Mouse (Mus musculus): ENCODE data around the gene Cbx5. TPM values are rescaled to one million over a fixed set of nuclear protein-coding genes. Genes with fewer than 3 reads are reported as not detected.

Cbx5 gene
- polyA plus RNA-seq, 1 experiment from 2014 or later = 221 TPM

- Histone ChIP-seq H3K9me3 (ENCODE audit: control insufficient read depth, low read length) (no peaks in the 10 kb centered on the region), H3K27me3 (ENCODE audit: control insufficient read depth, insufficient read depth, low read length) (no peaks in the 10 kb centered on the region), H3K27ac (ENCODE audit: low read depth, low read length) (peak overlapping the region; percentile 99), H3K36me3 (ENCODE audit: control insufficient read depth, insufficient read depth, low read length) (peaks cover 5% of the 10 kb centered on the region; the same call in 1 of the 2 replicates), H3K4me1 (replicated peaks; ENCODE audit: control insufficient read depth, insufficient read depth, low read length) (peaks cover 8% of the 10 kb centered on the region), H3K4me3 (ENCODE audit: low read depth, low read length) (peak overlapping the region; percentile 31), H3K4me2 (ENCODE audit: low read depth, low read length, severe bottlenecking) (peak overlapping the region; percentile 64), H3K9ac (ENCODE audit: low read length) (peak overlapping the region; percentile 59)
- ATAC-seq (replicated peaks; ENCODE audit: low FRiP score) (peak; percentile 98), DNase-seq (ENCODE audit: low spot score) (peak; percentile 94)
- WGBS = 0% methylated on average over 15 of the region's 15 CpGs
Measured at GRCm38 (mm10) chr15:103214971-103215907, 24.4 kb downstream of the Cbx5 start.

GRCm38 (mm10) chr15:103214149-103214548 is 25.5 kb downstream of the Cbx5 start:
- peak overlapping the region; percentile 4; the same call in 1 of the 2 replicates for H3K27ac ChIP-seq (ENCODE audit: low read depth, low read length)
- H3K27me3 ChIP-seq (ENCODE audit: control insufficient read depth, insufficient read depth, low read length) = no peaks in the 10 kb centered on the region
- H3K4me2 ChIP-seq (ENCODE audit: low read depth, low read length, severe bottlenecking) = peak overlapping the region; percentile 36
- H3K4me3 ChIP-seq (ENCODE audit: low read depth, low read length) = peak overlapping the region; percentile 13; the same call in 1 of the 2 replicates
- H3K9ac ChIP-seq (ENCODE audit: low read length) = peak overlapping the region; percentile 1; the same call in 1 of the 2 replicates
- 8% methylated on average over 2 of the region's 2 CpGs for WGBS
- no peaks in the 10 kb centered on the region for H3K9me3 ChIP-seq (ENCODE audit: control insufficient read depth, low read length)
- H3K36me3 ChIP-seq (ENCODE audit: control insufficient read depth, insufficient read depth, low read length) = peaks cover 8% of the 10 kb centered on the region
- ATAC-seq (replicated peaks; ENCODE audit: low FRiP score) (no peak), DNase-seq (ENCODE audit: low spot score) (no peak)
- peaks cover 8% of the 10 kb centered on the region for H3K4me1 ChIP-seq (replicated peaks; ENCODE audit: control insufficient read depth, insufficient read depth, low read length)

- no peaks in the 10 kb centered on the region for H3K9me3 ChIP-seq (ENCODE audit: control insufficient read depth, low read length)
- WGBS = 72% methylated on average over 2 of the region's 2 CpGs
- H3K9ac ChIP-seq (ENCODE audit: low read length) = no peak overlapping the region
- no peaks in the 10 kb centered on the region for H3K27me3 ChIP-seq (ENCODE audit: control insufficient read depth, insufficient read depth, low read length)
- DNase-seq (ENCODE audit: low spot score) (no peak), ATAC-seq (replicated peaks; ENCODE audit: low FRiP score) (no peak)
- H3K36me3 ChIP-seq (ENCODE audit: control insufficient read depth, insufficient read depth, low read length) = peaks cover 22% of the 10 kb centered on the region
- H3K27ac ChIP-seq (ENCODE audit: low read depth, low read length) = no peak overlapping the region
- no peak overlapping the region for H3K4me2 ChIP-seq (ENCODE audit: low read depth, low read length, severe bottlenecking)
- no peaks in the 10 kb centered on the region for H3K4me1 ChIP-seq (replicated peaks; ENCODE audit: control insufficient read depth, insufficient read depth, low read length)
- H3K4me3 ChIP-seq (ENCODE audit: low read depth, low read length) = no peak overlapping the region
Measured at GRCm38 (mm10) chr15:103205156-103205555, 34.5 kb downstream of the Cbx5 start.

GRCm38 (mm10) chr15:103202088-103202793 is 37.4 kb downstream of the Cbx5 start:
- Histone ChIP-seq H3K27ac (ENCODE audit: low read depth, low read length) (no peak overlapping the region), H3K4me1 (replicated peaks; ENCODE audit: control insufficient read depth, insufficient read depth, low read length) (no peaks in the 10 kb centered on the region), H3K4me2 (ENCODE audit: low read depth, low read length, severe bottlenecking) (no peak overlapping the region), H3K4me3 (ENCODE audit: low read depth, low read length) (no peak overlapping the region), H3K27me3 (ENCODE audit: control insufficient read depth, insufficient read depth, low read length) (no peaks in the 10 kb centered on the region), H3K36me3 (ENCODE audit: control insufficient read depth, insufficient read depth, low read length) (peaks cover 13% of the 10 kb centered on the region; the same call in 1 of the 2 replicates), H3K9ac (ENCODE audit: low read length) (no peak overlapping the region), H3K9me3 (ENCODE audit: control insufficient read depth, low read length) (no peaks in the 10 kb centered on the region)
- ATAC-seq (replicated peaks; ENCODE audit: low FRiP score) (no peak), DNase-seq (ENCODE audit: low spot score) (no peak)
- 82% methylated on average over 6 of the region's 6 CpGs for WGBS

- DNase-seq (ENCODE audit: low spot score) (no peak), ATAC-seq (replicated peaks; ENCODE audit: low FRiP score) (no peak)
- H3K36me3 ChIP-seq (ENCODE audit: control insufficient read depth, insufficient read depth, low read length) = peaks cover under 1% of the 10 kb centered on the region; the same call in 1 of the 2 replicates
- H3K9me3 ChIP-seq (ENCODE audit: control insufficient read depth, low read length) = no peaks in the 10 kb centered on the region
- no peak overlapping the region for H3K4me2 ChIP-seq (ENCODE audit: low read depth, low read length, severe bottlenecking)
- no peaks in the 10 kb centered on the region for H3K27me3 ChIP-seq (ENCODE audit: control insufficient read depth, insufficient read depth, low read length)
- H3K4me1 ChIP-seq (replicated peaks; ENCODE audit: control insufficient read depth, insufficient read depth, low read length) = no peaks in the 10 kb centered on the region
- H3K27ac ChIP-seq (ENCODE audit: low read depth, low read length) = no peak overlapping the region
- H3K4me3 ChIP-seq (ENCODE audit: low read depth, low read length) = no peak overlapping the region
- no peak overlapping the region for H3K9ac ChIP-seq (ENCODE audit: low read length)
- 84% methylated on average over 4 of the region's 4 CpGs for WGBS
Measured at GRCm38 (mm10) chr15:103197785-103198184, 41.8 kb downstream of the Cbx5 start.

- no peak for DNase-seq (ENCODE audit: low spot score)
- Histone ChIP-seq H3K36me3 (ENCODE audit: control insufficient read depth, insufficient read depth, low read length) (no peaks in the 10 kb centered on the region; the same call in 1 of the 2 replicates), H3K27me3 (ENCODE audit: control insufficient read depth, insufficient read depth, low read length) (no peaks in the 10 kb centered on the region), H3K4me1 (replicated peaks; ENCODE audit: control insufficient read depth, insufficient read depth, low read length) (no peaks in the 10 kb centered on the region), H3K4me3 (ENCODE audit: low read depth, low read length) (no peak overlapping the region), H3K9ac (ENCODE audit: low read length) (no peak overlapping the region), H3K4me2 (ENCODE audit: low read depth, low read length, severe bottlenecking) (no peak overlapping the region), H3K27ac (ENCODE audit: low read depth, low read length) (no peak overlapping the region), H3K9me3 (ENCODE audit: control insufficient read depth, low read length) (no peaks in the 10 kb centered on the region)
- no peak for ATAC-seq (replicated peaks; ENCODE audit: low FRiP score)
- 95% methylated on average over 1 of the region's 1 CpGs for WGBS
Measured at GRCm38 (mm10) chr15:103196835-103197234, 42.8 kb downstream of the Cbx5 start.

GRCm38 (mm10) chr15:103193606-103194005 is 46.0 kb downstream of the Cbx5 start:
- Histone ChIP-seq H3K9ac (ENCODE audit: low read length) (no peak overlapping the region), H3K4me1 (replicated peaks; ENCODE audit: control insufficient read depth, insufficient read depth, low read length) (no peaks in the 10 kb centered on the region), H3K27ac (ENCODE audit: low read depth, low read length) (no peak overlapping the region), H3K27me3 (ENCODE audit: control insufficient read depth, insufficient read depth, low read length) (no peaks in the 10 kb centered on the region), H3K4me3 (ENCODE audit: low read depth, low read length) (no peak overlapping the region), H3K36me3 (ENCODE audit: control insufficient read depth, insufficient read depth, low read length) (no peaks in the 10 kb centered on the region; the same call in 1 of the 2 replicates), H3K4me2 (ENCODE audit: low read depth, low read length, severe bottlenecking) (no peak overlapping the region), H3K9me3 (ENCODE audit: control insufficient read depth, low read length) (no peaks in the 10 kb centered on the region)
- ATAC-seq (replicated peaks; ENCODE audit: low FRiP score) (no peak), DNase-seq (ENCODE audit: low spot score) (no peak)
- 92% methylated on average over 2 of the region's 2 CpGs for WGBS

- WGBS = 68% methylated on average over 10 of the region's 10 CpGs
- no peak overlapping the region for H3K4me3 ChIP-seq (ENCODE audit: low read depth, low read length)
- H3K36me3 ChIP-seq (ENCODE audit: control insufficient read depth, insufficient read depth, low read length) = no peaks in the 10 kb centered on the region; the same call in 1 of the 2 replicates
- DNase-seq (ENCODE audit: low spot score) = peak; percentile 55
- no peak for ATAC-seq (replicated peaks; ENCODE audit: low FRiP score)
- no peak overlapping the region for H3K4me2 ChIP-seq (ENCODE audit: low read depth, low read length, severe bottlenecking)
- no peak overlapping the region for H3K27ac ChIP-seq (ENCODE audit: low read depth, low read length)
- no peak overlapping the region for H3K9ac ChIP-seq (ENCODE audit: low read length)
- no peaks in the 10 kb centered on the region for H3K9me3 ChIP-seq (ENCODE audit: control insufficient read depth, low read length)
- H3K4me1 ChIP-seq (replicated peaks; ENCODE audit: control insufficient read depth, insufficient read depth, low read length) = no peaks in the 10 kb centered on the region
- H3K27me3 ChIP-seq (ENCODE audit: control insufficient read depth, insufficient read depth, low read length) = no peaks in the 10 kb centered on the region
Measured at GRCm38 (mm10) chr15:103190531-103191462, 48.8 kb downstream of the Cbx5 start.
